Mouse (Mus musculus) forebrain, postnatal 0 days (tissue): ENCODE measurements around the gene Tbx21. TPM values are rescaled to one million over a fixed set of nuclear protein-coding genes. Genes with fewer than 3 reads are reported as not detected.

Experiments
- ATAC-seq: fragments of 200-750 bp; cut with Nextera tagmentation; 2 replicates; pipeline ENCODE4 v1.8.0; 2017; ENCODE audit warnings: mild to moderate bottlenecking, moderate library complexity
- DNase-seq: peaks from one replicate; pipeline ENCODE4 v3.0.0-alpha.2; 2015
- H3K27ac ChIP-seq: fragments of 300-500 bp; sonication (generic); 2 replicates; pipeline ENCODE4 v1.5.1; 2014; ENCODE audit warnings: low read depth, mild to moderate bottlenecking, antibody characterized with exemption, low read length, moderate library complexity, mixed read lengths
- H3K27me3 ChIP-seq: fragments of 300-500 bp; sonication (generic); 2 replicates; pipeline ENCODE4 v1.6.1; 2014; ENCODE audit warnings: mild to moderate bottlenecking, low read length, mixed read lengths; ENCODE audit not compliant: insufficient read depth
- H3K36me3 ChIP-seq: fragments of 300-500 bp; sonication (generic); 2 replicates; pipeline ENCODE4 v1.6.1; 2014; ENCODE audit warnings: mild to moderate bottlenecking, moderate library complexity; ENCODE audit not compliant: insufficient read depth
- H3K4me1 ChIP-seq: fragments of 300-500 bp; sonication (generic); 2 replicates; pipeline ENCODE4 v1.6.1; 2014; ENCODE audit warnings: antibody characterized with exemption; ENCODE audit not compliant: insufficient read depth
- H3K4me2 ChIP-seq: fragments of 300-500 bp; sonication (generic); 2 replicates; pipeline ENCODE4 v1.6.1; 2014; ENCODE audit warnings: low read depth, mild to moderate bottlenecking, moderate library complexity
- H3K4me3 ChIP-seq: fragments of 300-500 bp; sonication (generic); 2 replicates; pipeline ENCODE4 v1.5.1; 2014; ENCODE audit warnings: low read depth, low read length, mixed read lengths
- H3K9ac ChIP-seq: fragments of 300-500 bp; sonication (generic); 2 replicates; pipeline ENCODE4 v1.6.1; 2014; ENCODE audit warnings: mild to moderate bottlenecking
- H3K9me3 ChIP-seq: fragments of 300-500 bp; sonication (generic); 2 replicates; pipeline ENCODE4 v1.6.1; 2016; ENCODE audit warnings: low read length
- CTCF ChIP-seq: sonication (generic); IDR thresholded peaks from 2 replicates; pipeline ENCODE4 v1.5.1; 2016; ENCODE audit warnings: antibody characterized with exemption, control low read depth, low read depth
- WGBS: fragments of 180-500 bp; shearing (Covaris S2); extraction: QIAGEN DNeasy Blood & Tissue Kit; methylation state at CpG from one replicate; pipeline ENCODE4 v1.1.7; 2014; 5-methylcytosine and 5-hydroxymethylcytosine counted together
- polyA plus RNA-seq: library from polyadenylated mRNA; unstranded; fragments of >200 nt; fragmentation: Nextera tagmentation; extraction: Ambion mirVana; gene quantifications from 2 replicates; pipeline ENCODE4 v1.2.1, GENCODE M21; 2015
- total RNA-seq: library from RNA; depleted of rRNA; stranded (reverse); fragments of >200 nt; gene quantifications from 2 replicates; pipeline ENCODE4 v1.2.3, GENCODE M21; 2014

Gene Tbx21
- total and polyA plus RNA-seq, 2 experiments from 2014 or later = 1.7 to 2.2 TPM

DNA sequence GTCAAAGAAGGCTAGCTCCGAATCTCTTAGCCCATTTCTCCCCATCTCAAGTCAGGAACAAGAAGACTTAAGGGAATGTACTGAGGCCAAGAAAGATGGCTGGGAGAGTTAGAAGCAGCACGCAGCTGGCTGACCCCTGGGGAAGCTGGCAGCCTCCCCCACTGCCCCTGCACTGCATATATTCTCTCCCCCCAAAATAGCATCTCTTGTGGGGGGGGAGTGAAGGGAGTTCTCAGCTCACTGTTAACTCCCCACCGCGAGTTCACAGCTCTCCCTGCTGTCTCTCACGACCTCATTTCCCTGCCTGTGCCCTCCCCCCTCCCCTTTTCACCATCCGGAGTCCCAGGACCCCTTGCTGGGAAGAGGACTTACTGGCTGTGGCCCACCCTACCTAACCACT lies 17.1 kb upstream of the Tbx21 start:
- 31% methylated on average over 6 of the region's 6 CpGs for WGBS
- ATAC-seq = no peak

DNA sequence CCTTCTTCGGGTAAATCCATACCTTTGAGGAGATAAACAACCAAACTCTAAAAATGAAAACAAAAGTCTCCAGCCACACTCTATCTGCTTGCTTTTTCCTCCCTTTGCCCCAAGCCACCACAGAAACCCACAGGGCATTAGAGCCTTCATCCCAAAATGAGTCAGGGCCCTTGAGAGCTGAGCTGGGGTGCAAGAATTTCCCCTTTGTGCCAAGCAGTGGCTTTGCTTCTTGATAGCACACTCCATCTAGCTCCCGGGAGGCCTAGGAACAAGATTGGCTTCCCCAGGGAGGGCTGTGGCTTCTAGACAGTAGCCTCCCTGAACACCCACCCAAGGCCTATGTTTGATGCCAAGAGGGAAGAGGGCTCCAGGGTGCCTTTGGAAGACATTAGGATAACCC lies 16.6 kb upstream of the Tbx21 start:
- Histone ChIP-seq H3K36me3 (peaks cover 7% of the 10 kb centered on the region; the same call in 1 of the 2 replicates), H3K27me3 (no peaks in the 10 kb centered on the region), H3K4me2 (no peak overlapping the region), H3K4me1 (peaks cover 3% of the 10 kb centered on the region; the same call in 1 of the 2 replicates), H3K4me3 (no peak overlapping the region), H3K9ac (no peak overlapping the region), H3K27ac (no peak overlapping the region), H3K9me3 (no peaks in the 10 kb centered on the region)
- TF ChIP-seq CTCF = no peak
- 77% methylated on average over 2 of the region's 2 CpGs for WGBS
- DNase-seq (no peak), ATAC-seq (no peak)

More for the DNA sequence above, 17.1 kb upstream of the Tbx21 start:
- no peak overlapping the region for H3K9ac ChIP-seq
- H3K4me1 ChIP-seq = no peaks in the 10 kb centered on the region
- no peaks in the 10 kb centered on the region for H3K27me3 ChIP-seq
- no peak for TF ChIP-seq CTCF
- no peak overlapping the region for H3K27ac ChIP-seq
- peaks cover 10% of the 10 kb centered on the region; the same call in 1 of the 2 replicates for H3K36me3 ChIP-seq
- no peak overlapping the region for H3K4me2 ChIP-seq
- H3K9me3 ChIP-seq = no peaks in the 10 kb centered on the region
- H3K4me3 ChIP-seq = no peak overlapping the region
- DNase-seq = no peak

DNA sequence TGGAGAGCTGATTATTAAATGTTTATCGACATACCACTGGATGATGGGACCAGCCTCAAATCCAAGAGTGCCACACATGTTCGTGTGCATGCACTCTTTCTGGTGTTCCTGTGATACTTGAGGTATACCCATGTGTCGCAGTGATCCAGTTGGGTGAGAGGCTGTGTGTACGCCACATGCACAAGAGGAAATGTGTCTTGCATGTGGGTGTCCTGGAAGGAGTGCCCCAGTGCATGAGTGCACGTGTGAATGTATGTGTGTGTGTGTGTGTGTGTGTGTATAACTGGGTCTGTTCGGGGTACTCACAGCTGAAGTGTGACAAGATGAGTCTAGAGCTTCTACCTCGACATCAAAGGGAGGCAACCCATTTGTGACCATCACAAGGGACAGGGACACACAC lies 15.2 kb upstream of the Tbx21 start:
- Histone ChIP-seq H3K9me3 (no peaks in the 10 kb centered on the region), H3K36me3 (no peaks in the 10 kb centered on the region), H3K27ac (no peak overlapping the region), H3K27me3 (no peaks in the 10 kb centered on the region), H3K4me3 (no peak overlapping the region), H3K4me1 (peaks cover 3% of the 10 kb centered on the region; the same call in 1 of the 2 replicates), H3K9ac (no peak overlapping the region), H3K4me2 (no peak overlapping the region)
- no peak for DNase-seq
- no peak for TF ChIP-seq CTCF
- ATAC-seq = no peak
- WGBS = 79% methylated on average over 7 of the region's 7 CpGs

DNA sequence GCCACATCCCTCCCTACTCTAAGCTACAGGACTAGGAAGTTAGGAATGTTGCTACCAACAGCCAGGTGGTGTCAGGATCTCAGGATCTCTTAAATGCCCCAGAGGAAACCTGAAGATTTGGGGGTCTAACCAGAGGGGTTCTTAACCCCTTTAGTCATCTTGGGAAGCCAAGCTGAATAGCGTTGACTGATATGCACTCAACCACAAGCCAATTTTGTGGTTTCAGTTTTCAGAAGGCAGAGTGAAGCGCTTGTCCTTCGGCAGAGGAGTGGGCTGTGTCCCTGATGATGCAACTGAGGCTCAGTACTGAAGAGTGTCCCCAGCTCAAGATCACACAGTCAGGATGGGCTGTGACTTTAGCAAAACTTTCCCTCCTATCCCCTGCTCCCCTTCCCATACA lies 13.8 kb upstream of the Tbx21 start:
- Histone ChIP-seq H3K4me3 (no peak overlapping the region), H3K4me1 (peaks cover 3% of the 10 kb centered on the region; the same call in 1 of the 2 replicates), H3K9ac (no peak overlapping the region), H3K4me2 (no peak overlapping the region), H3K9me3 (no peaks in the 10 kb centered on the region), H3K27ac (no peak overlapping the region), H3K27me3 (no peaks in the 10 kb centered on the region), H3K36me3 (no peaks in the 10 kb centered on the region)
- ATAC-seq (no peak), DNase-seq (no peak)
- TF ChIP-seq CTCF = no peak
- 76% methylated on average over 3 of the region's 3 CpGs for WGBS

DNA sequence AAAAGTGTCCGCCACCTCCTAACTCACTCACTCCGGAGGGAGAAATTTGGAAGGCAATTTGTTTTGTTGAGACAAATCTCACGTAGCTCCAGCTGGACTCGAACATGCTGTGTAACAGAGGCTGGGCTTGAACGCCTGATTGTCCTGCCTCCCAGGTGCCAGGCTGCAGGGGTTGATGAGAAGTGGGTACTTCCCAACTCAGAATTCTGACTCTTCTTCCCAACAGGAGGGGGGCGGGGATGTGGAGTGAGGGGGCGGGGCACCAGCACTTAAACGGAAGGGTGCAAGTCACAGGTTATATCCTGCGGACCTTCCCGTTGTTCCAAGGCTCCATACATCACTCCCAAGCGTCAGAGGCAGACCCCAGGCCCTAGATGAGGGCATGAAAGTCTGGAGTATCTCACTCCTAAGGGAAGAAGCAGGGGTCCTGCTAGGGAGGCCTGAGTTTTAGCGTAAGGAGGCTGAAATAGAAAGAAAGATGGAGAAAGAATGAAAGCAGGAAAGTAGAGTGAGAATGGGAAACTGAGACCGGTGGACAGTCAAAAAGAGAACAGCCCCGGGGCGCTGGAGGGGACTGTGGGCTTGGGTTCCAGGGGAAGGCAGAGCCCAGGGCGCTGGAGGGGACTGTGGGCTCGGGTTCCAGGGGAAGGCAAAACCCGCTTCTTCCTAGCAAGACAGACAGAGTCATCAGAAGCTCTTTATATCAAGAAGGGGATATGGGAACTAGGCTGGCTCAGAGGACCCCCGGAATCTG lies 12.5 kb upstream of the Tbx21 start:
- H3K9ac ChIP-seq = 0 out of 2 replicates have a peak overlapping the region, but pooled peaks have one; percentile 26
- peaks cover 3% of the 10 kb centered on the region; the same call in 1 of the 2 replicates for H3K4me1 ChIP-seq
- ATAC-seq (no peak), DNase-seq (no peak)
- H3K9me3 ChIP-seq = no peaks in the 10 kb centered on the region
- H3K4me3 ChIP-seq = peak overlapping the region; percentile 41
- no peaks in the 10 kb centered on the region for H3K36me3 ChIP-seq
- H3K27ac ChIP-seq = no peak overlapping the region
- H3K4me2 ChIP-seq = peak overlapping the region; percentile 73
- no peaks in the 10 kb centered on the region for H3K27me3 ChIP-seq
- no peak for TF ChIP-seq CTCF
- 20% methylated on average over 19 of the region's 19 CpGs for WGBS

DNA sequence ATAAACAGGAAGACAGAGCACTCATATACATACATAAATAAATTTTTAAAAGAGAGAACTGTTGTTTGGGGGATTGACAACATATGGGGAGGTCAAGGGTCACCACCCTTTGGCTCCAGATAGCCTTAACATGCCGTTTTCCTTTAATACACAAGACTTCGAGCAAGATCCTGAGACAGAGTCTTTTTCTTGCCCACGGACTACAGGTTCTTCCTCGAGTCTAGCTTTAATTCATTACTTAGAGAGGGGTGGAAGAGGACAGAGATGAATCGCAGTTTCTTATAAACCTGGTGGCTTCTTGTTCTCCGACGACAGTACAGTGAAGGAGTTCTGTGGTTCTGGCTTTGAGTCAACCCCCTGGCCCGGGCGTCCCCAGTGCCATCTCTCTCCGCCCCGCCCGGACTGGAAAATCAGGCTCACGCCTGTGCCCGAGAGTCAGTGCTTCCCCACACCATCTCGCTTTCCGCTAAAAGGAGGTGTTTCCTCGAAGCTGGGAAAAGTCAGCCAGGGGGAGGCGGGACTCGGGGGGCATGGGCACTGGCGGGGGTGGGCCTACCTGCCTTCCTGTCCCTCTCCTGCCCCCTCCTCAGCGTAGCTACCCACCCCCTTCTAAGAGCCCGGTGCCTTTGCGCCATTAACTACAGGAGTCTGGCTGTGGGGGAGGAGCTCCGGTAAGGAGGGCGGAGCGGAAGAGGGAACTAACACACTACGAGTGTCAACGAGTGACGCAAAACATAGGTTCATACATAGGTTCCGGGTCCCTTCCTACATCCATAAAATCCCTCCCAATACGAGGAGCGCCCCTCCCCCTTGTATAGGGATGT lies 11.7 kb upstream of the Tbx21 start:
- H3K4me2 ChIP-seq = peak overlapping the region; percentile 73
- H3K27ac ChIP-seq = no peak overlapping the region
- peak overlapping the region; percentile 26; the same call in 1 of the 2 replicates for H3K9ac ChIP-seq
- ATAC-seq (peak; percentile 63), DNase-seq (peak; percentile 50)
- H3K27me3 ChIP-seq = no peaks in the 10 kb centered on the region
- H3K9me3 ChIP-seq = no peaks in the 10 kb centered on the region
- no peak for TF ChIP-seq CTCF
- H3K36me3 ChIP-seq = no peaks in the 10 kb centered on the region
- WGBS = 5% methylated on average over 31 of the region's 32 CpGs
- peak overlapping the region; percentile 41 for H3K4me3 ChIP-seq
- H3K4me1 ChIP-seq = peaks cover 3% of the 10 kb centered on the region; the same call in 1 of the 2 replicates
